Mouse (Mus musculus): Measurements from ENCODE around the gene Nptn.
A peak's percentile ranks its signal among the peaks of the same experiment; 100 is the strongest.

Gene Nptn

DNA sequence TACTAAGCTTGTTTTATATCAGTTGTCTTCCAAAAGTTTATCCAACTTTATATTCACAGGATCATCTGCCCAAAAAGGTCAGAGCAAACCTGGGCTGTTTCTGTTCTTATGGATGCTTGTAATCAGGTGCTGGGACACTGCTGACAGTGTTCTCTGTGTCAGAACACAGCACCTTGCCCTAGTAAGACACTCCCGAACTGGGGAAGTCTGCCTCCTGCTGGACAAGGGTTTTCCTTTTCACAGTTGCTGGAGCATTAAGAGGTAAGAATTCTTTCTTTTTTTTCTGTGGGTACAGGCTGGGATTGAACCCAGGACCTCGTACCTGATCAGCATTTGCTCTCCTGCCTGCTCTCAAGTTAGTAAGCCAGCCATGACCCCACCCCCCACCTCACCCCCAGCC, 74.4 kb downstream of the Nptn start:
- no peak for DNase-seq (ENCODE audit: low spot score)

DNA sequence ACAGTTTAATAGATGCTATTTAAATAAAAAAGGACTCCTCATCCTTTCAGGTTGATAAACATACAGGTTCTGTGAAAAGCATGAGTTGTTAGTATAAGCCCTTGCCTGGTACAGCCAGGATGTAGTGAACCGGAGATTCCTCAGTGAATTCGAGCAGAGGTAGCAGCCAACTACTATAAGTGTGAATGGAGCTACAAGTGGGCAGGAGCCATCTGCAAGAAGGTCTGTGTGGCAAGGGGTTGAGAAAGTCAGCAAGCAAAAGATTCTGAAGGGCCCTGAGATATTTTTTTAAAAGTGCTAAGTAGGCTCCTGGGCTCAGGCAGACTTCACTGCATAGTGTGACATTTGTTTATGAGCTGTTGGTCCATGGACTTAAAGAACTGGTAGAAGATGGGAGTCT, 74.8 kb downstream of the Nptn start:
- DNase-seq (ENCODE audit: low spot score), result no peak

DNA sequence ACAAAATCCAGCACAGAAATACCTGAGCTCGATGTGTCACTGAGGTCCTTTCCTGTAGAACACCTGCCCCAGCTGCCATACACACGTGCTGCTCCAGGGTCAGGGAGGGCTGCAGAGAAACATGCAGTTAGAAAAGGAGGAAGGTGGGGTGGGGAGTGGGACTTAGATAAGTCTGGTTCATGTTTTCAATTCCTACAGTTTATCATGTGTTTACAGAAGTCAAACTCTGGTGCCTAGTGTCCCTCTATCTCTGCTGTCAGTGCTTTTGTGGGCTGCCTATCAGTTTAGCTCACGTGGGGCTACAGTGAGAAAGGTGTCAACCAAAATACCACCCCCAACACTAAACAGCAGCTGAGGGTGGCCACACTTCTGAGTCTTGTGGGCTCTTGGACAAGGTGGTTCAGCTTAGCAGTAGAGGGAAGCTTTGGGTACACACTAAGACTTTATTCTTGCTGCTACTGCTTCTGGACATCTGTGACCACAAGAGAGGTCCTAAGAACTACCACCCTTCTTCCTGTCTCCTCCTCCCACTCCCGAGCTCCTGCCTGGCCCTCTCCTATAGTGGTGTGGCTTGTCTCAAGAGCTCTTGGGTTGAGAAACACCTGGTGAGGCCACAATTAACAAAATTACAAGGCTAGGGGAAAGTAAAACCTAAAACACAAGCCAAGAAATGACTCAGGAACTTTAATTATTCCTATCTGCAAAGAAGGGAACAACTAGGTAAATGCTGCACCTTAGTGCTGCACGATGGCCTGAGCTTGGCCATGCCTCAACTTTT, 75.9 kb downstream of the Nptn start:
- no peak for DNase-seq (ENCODE audit: low spot score)

DNA sequence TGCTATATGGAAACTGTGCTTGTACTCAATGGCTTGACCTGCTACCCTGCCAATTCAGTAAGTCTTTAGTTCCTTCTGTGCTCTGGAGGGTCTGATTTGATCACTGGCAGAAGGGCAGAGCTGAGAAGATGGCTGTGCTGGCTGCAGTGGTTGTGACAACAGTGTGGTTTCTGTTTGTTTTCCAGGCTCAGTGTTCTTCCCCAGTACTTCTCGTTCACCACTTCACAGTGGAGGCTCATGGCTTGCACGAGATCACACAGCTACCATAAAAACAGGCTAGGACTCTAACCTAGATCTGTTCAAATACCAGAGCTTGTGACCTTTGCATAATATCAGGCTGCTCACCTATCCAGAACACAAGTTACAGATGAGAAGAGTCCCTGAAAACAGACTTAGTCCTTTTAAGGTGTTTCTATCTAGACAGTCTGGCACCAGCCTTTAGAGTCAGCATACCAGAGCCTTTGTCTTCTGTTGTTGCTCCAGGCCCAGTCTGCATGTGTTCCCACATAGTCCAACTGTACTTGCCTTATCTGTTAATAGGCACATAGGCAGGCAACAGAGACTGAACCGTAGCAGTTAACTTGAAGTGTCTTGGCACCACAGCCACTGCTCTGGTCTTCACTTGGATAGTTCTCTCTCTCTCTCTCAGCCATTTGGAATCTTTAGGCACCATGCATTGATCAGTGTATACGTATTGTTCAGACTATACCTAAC, 76.7 kb downstream of the Nptn start:
- no peak for DNase-seq (ENCODE audit: low spot score)

DNA sequence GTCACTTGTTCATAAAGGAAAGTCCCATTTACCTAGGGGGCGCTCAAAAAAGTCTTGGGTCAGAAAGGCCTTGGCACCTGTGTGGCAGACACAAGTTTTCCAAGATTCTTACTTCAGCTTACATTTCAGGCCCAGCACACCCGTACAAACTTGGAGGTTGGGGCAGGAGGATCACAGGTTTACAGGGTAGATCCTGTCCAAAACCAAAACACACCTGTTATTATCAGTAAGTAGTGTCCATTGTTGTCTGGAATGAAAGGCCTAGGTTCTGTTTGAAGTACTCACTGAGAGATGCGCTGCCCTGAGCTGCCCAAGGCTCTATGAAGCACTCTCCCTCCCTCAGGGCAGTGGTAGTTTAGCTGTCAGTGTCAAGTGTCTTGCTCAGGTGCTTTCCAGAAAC, 77.3 kb downstream of the Nptn start:
- no peak for DNase-seq (ENCODE audit: low spot score)

DNA sequence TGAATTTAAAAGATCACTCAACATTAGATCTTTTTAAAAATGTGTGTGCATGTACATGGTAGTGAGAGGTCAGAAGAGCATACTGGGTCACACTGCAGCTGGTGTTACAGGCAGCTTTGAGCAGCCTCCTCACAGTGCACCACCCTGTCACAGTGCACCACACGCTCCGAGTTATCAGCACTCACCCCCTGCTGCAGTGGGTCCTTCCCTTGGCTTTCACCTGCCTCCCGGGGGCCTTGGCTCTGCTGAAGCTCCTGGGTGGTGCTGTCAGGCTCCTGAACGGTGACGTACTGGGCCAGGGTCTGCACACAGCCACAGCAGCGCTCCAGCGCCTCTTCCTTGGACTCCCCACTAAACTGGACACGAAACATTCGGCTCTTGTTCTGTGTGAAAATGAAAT, 77.9 kb downstream of the Nptn start:
- DNase-seq (ENCODE audit: low spot score), result no peak

DNA sequence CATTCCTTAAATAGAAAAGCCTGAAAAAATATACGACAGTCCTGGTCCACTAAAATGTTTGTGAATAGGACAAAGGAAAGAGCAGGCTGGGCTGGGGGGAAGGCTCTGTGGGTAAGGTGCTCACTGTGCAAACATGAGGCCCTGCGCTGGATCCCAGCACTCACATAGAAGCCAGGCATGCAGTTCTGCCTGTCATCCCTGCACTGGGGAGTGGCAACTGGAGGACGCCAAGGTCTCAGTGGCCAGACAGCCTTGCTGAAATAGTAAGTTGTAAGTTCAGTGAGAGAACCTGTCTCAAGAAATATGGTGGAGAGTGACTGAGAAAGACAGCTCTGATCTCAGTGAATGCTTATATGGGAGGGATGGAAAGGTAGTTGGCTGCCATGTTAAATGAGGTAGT, 78.6 kb downstream of the Nptn start:
- DNase-seq (ENCODE audit: low spot score), result no peak

DNA sequence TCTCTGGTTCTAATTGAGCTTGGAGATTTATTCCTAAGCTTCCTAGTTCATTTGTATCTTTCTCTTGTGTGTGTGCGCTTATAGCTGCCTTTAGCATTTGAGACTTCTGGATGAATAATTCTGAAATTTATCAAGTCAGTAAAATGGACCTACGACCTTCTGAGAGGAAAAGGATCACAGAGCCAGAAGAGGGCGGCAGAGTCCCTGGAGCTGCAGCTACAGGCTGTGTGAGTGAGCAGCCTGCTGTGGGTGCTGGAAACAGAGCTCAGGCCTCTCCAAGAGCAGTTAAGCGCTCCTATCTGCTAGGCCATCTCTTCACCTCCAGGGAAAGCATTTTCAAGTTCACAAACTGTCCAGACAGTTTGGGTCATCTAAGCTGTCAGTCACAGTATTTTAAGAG, 80.0 kb downstream of the Nptn start:
- no peak for DNase-seq (ENCODE audit: low spot score)

DNA sequence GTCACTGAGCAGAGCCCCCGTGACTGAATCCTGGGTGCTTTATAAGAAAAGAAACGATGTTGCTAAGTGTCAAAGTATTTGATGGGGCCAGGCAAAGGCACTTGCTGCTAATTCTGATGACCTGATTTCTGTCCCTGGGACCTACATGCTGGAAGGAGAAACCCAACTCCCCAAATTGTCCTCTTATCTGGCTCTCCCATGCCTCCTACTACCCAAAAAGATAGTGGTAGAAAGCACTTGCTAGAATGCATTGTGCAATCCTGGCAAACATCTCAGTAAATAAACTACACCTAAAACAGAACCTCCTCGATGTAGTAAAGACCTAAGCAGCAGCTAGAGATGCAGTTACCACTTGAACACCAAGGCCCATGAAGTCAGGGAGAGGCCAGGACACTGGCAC, 80.8 kb downstream of the Nptn start:
- no peak for DNase-seq (ENCODE audit: low spot score)

DNA sequence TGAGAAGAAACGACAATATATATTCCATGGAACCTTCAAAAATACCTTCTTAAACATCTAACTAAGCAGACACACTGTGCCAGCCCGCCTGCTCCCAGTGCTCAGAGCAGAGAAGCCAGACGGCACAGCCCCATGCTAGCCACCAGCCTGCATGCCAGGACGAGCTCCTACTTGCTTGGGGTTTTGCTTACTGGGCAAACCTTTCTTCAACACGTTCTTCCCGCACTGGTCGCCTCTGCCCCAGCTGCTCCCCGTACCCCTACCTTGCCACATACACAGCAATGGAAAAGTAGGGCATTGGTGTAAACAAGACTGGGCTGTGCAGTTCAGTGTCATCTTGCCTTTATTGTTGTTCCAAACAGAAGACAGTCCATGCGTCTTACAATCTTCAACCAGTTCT, 83.5 kb downstream of the Nptn start:
- no peak for DNase-seq (ENCODE audit: low spot score)

DNA sequence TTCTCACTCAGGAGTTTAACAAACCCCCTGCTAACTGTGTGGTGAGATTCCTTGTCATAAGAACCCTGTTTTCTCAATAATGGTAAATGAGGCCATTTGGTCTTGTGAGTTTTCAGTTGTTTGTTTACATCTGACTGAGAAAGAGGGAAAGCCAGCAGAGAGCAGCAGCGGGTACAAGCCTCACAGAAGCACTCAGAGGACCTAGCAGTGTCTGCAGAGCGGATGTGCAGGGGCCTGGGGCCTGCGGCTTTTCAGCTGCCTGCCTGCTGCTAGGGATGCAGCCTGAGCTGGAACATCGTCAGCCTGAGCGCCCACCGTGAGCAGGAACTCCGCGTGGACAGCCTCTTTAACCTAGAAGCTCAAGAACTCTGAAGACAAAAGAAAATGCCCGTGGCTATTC, 84.2 kb downstream of the Nptn start:
- no peak for DNase-seq (ENCODE audit: low spot score)

DNA sequence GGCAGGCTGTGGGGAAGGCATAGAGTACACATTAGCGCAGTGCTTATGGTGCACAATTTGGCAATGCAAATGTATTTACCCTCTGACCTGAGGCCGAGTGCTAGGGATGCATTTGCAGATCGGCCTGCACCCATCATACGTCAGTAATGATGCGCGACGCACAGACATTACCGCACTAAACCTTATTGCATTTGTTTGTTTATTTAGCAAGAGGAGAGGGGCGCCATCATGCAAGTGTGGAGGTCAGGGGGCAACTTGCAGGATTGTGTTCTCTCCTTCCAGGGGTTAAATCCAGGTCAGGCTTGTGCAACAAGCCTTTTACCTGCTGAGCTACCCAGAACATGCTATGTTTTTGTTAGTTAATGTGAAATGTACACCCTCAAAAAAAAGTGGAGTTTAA, 85.2 kb downstream of the Nptn start:
- DNase-seq (ENCODE audit: low spot score), result no peak

DNA sequence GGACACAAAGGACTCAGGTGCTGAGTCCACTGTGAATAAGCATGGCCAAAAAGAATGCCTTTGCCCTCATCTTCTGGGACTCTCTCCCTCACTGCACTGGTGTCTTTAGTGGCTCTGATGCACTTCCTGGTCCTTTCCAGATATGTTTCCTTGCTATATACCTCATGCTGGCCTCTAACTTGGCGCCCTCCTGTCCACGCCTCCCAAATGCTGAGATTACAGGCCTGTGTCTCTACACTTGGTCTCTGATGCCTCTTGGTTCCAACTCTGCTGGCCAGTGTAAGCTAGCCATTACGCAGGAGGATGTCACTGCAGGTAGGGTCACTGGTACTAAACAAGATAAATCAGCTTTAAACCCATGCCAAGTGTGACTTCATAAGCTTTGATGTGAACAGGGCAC, 86.1 kb downstream of the Nptn start:
- DNase-seq (ENCODE audit: low spot score), result no peak

DNA sequence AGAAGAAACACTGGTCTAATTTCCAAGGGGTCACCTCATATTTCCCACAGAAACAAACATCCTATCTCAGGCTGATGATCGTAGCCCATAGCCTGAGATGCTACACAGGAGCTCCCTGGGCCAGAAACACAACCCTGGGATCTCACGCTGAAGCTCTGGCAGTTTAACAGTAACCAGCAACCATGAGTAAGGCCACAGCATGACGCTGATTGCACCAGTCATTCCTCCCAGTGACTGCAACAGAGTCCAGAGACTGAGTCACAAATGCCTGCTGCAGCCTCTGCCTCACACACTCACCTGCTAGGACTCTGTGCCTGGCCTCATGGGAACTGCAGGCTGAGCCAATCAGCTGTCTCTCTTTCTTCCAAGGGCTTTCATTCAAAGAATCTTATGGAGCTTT, 87.0 kb downstream of the Nptn start:
- no peak for DNase-seq (ENCODE audit: low spot score)

DNA sequence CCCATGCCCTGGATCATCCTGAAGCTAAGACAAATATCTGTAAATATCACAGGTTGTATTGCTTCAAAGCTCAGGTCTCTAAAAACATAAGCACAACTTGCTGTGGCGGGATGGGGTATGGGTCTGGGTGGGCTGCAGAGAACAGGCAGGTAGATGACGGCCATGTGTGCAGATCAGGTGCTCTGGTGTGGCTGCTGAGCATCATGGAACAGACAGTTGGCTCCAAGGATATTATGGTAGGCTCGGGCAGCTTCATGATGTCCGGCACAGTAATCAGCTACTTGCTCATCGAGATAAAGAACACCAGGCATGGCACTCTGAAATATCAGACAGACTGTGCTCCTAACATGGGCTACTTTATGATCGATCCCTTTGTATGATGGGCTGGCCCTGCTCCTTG, 87.8 kb downstream of the Nptn start:
- DNase-seq (ENCODE audit: low spot score), result no peak

DNA sequence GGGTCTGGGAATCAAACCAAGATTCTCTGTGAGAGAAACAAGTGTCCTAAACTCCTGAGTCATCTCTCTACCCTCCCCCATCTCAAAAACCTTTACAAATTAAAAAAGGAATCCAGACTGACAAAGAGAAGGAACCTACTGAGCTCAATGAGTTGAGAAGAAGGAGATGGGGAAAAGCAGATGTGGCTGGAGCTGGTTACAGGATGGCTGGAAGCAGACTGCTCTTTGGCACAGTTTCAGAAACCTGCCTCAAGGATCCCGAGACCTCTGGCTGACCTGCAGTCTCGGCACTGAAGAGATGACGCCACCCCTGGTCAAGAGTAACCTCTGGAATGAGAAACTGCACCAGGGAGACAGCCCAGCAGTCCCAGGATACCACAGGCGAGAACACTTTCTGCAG, 90.4 kb downstream of the Nptn start:
- peak; percentile 16 for DNase-seq (ENCODE audit: low spot score)

DNA sequence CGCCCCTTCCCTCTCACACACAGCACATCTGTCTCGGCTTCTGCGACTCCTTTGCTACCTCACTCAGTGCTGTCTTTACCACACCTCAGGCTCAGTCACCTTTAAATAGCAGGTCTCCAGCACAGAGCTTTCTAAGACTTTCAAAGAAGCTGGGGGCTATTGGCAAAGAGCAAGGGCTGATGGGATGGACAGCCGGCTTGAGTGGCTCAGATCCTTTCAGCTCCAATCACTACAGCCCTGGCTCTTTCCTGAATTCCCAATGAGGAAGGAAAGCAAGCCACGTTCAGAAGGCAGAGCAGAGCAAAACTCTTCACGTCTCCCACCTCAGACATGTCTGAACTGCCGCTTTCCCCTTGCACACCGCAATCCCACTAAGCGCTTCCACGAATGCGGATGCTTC, 92.7 kb downstream of the Nptn start:
- DNase-seq (ENCODE audit: low spot score), result no peak

DNA sequence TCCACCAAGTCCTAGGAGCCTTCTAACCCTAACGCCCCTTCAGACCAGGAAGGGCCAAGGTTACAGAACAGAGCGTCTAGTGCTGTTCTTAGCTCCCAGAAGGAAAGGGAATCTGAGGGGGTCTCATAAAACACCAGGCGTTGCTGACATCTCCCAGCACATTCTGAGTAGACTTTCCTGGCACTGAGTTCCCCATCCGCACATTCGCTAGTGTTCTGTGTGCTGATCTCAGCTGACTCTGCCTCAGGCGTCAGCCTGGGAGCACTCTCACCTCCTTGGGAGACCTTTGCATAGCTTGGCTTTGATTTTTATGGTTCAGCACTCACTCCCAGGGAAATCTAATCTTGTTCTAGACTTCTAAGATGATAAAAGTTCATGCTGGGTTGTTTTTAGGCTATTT, 93.3 kb downstream of the Nptn start:
- DNase-seq (ENCODE audit: low spot score), result no peak

DNA sequence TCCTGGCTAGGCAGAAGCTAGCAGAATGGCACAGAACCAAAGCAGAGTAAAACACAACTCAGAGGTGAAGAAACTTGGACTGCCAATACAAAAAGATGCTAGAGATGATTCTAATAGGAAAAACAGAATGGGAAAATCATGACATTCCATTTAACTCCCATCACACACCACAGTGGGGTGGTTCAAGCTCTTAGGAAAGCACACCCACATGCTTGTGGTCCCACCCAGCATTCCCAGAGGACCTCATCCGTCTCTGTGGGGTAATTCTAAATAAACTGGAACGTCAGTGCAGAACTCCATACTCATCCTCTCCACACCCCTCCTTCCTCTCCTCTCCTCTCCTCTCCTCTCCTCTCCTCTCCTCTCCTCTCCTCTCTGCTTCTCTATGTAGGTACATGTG, 99.4 kb downstream of the Nptn start:
- no peak for DNase-seq (ENCODE audit: low spot score)

DNA sequence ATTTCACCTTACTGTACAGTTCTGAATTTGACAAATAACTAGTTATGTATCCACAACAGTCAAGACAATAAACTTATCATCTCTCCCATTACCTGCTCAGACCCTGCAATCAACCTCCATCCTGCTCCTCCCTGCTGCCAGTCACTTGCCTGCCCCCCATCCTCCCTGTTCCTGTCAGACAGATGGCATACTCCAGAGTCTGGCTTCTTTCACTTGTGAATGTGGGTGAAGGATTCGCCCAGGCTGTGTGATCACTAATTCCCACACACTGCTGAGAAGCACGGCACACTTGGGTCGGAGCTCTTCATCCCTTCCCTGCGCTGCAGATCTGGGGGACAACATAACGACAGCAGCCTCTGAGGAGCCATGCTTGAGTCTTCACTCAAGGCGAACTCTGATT, 100.1 kb downstream of the Nptn start:
- DNase-seq (ENCODE audit: low spot score), result no peak

DNA sequence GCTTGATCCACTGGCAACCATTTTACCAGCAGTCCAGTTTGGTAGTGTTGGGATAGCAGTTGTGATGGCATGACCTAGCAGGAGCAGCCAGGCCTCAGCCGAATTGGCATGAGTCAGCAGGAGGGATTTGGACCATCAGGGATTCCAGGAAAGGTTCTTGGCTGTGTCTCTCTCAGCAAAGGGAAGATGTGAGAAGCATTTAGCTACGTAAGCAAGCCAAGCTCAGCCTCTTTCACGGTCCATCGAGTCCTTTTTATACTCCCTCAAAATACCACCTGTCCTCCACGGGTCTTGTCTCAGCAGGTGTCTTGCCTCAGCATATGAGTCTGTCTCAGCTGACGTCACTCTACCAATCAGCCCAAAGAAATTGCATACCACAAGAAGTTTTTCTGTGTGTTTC, 101.3 kb downstream of the Nptn start:
- DNase-seq (ENCODE audit: low spot score), result no peak

DNA sequence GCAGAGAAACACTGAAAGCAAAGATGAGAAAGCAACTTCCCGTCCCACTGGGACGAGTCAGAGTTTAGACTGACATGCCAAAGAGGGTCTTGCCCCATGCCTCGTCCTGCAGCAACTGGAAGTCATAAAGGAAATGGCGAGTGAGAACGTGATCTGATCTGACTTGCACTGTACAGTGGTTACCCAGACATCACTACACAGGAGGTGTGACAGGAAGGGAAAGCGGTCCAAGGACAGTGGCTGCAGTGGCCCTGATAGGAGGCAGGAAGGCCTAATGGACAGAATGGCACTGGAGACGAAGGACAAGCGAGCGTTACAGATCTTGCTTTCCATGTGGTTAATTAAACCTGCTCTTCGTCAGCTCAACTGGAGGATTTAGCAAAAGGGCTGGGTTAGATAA, 103.2 kb downstream of the Nptn start:
- no peak for DNase-seq (ENCODE audit: low spot score)

DNA sequence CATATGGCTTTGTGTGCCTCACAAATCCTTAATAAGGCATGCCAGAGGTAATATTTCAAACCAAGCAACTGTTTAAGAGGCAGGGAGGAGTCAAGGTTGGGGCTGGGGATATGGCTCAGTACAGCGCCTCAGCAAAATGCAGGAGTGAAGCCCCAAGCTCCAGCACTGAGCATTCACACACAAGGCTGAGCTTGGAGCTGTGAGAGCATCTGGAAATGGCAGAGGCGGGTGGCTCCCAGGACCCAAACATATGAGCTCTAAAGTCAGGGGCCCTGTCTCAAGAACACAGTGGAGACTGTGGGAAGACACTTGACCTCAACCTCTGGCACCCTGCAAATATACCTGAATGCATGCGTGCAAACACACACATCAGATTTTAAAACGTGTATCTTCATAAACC, 106.0 kb downstream of the Nptn start:
- DNase-seq (ENCODE audit: low spot score), result no peak

DNA sequence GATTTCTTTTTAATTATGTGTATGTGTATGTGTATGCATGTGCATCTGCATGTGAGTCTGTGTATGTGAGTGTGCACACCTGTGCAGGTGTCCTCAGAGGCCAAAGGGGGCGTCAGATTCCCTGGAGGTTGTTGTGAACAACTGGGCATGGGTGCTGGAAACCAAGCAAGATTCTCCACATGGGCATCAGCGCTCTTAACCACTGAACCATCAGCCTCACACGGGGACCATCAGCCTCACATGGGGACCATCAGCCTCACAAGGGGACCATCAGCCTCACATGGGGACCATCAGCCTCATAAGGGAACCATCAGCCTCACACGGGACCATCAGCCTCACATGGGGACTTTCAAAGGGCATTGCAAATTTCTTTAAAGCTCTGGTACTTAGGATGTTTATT, 108.7 kb downstream of the Nptn start:
- DNase-seq (ENCODE audit: low spot score), result no peak

All from ovary, postnatal 36 days (tissue).